Mouse (Mus musculus) T-cell, adult 2 months (primary cell): ENCODE results near the gene Olfr902.
"Not testable (repeated sequence)": the region's sequence is repeated elsewhere in the genome, so short reads cannot be mapped to it uniquely, and the experiment has no call there.

Experiments used
- DNase-seq: peaks from one replicate; pipeline ENCODE4 v3.0.0; 2022; ENCODE audit warnings: low spot score

Gene Olfr902

DNA sequence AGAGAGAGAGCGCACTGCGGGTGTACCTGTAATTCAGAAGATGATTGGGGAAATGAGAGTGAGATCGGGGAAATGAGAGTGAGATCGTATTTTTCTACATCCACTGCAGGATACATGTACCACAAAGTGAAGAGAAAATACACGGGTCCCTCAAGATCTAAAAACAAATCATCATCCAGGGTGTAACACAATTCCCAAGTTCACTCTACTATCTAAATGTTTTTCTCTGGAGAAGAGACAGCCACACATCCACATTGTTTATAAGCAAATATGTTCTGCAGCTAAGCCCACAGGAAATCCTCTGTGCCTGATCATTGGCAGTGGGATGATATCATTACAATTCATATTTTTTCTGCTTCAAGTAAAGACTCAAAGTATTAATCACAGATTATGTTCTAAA is at the start of gene Olfr902:
TSS of gene Olfr902 (plus strand) at position 301 of the 400 bp plus-strand sequence.
- DNase-seq, result no peak

DNA sequence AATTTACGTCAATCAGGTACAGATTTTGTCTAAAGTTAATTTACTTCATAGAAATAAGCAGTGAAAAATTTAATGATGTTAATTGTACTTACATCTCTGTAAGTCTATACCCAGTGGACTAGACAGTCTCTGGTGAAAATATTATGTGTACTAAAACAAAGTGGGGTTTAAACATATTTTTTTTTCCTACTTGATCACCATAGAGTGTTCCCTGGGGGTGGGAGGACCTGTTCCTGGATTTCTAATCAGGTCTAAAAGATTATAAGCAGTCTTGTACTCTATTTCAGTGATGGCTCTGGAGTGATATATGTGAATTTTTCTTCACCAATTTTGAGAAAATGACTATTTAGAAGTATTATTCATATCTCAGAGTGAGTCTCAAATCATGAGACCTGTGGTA is 46.1 kb upstream of the Olfr902 start, which contains the start of gene Olfr147:
TSS of gene Olfr147 (plus strand) at position 301 of the 400 bp plus-strand sequence.
- no peak for DNase-seq

DNA sequence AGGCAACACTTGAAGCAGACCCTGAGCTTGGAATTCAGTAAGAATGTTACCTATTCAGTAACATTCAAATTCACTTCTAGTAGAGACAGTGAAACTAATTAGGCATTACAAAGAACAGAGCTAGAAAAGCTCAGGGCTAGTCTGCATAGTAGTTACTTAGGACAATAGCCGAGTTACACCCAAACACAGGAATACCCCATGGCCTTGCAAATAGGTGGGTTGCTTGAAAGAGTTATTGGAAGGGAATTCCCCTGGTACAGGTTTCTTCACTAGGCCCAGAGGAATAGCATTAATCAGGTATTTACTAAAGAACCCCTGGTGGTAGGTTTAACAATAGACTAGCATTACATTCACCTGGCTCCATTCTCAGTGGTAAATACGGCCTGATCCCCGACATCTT is 40.0 kb upstream of the Olfr902 start:
- DNase-seq, result not testable (repeated sequence)

DNA sequence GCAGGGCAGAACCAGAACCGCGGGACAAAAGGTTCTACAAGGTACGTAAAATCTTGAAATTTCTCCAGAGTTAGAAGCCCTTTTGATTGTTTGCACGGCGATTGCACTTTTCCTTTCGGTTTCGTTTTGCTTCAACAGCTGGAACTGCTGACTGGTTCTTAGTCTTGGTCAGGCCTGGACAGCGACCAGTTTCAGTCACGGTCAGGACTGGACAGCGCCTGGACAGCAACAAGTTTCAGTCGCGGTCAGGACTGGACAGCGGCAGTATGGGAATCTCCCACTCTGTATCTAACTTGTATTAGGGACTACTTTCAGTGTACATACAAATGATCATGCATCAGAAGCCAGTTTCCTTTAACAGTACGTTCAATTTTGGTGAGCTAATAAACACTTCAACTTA is 34.0 kb upstream of the Olfr902 start:
- not testable (repeated sequence) for DNase-seq

DNA sequence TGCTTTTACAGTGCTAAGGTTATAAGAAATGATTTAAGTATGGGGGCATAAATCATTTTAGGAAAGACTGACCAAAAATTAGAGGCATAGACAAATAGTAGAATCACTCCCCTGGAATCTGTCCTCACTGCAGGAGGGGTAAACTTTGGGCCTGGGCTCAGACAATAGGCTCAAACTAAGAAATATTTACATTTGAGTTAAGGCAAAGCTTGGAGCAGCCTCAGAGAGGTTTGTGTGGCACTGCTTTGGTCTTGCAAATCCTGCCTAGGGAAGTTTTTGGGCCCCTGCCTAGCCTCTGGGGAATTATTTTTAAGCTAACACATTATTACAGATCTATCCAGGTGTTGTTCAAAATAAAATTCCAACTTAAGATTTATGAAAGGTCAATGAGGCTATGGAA is 23.7 kb upstream of the Olfr902 start:
- DNase-seq, result no peak

DNA sequence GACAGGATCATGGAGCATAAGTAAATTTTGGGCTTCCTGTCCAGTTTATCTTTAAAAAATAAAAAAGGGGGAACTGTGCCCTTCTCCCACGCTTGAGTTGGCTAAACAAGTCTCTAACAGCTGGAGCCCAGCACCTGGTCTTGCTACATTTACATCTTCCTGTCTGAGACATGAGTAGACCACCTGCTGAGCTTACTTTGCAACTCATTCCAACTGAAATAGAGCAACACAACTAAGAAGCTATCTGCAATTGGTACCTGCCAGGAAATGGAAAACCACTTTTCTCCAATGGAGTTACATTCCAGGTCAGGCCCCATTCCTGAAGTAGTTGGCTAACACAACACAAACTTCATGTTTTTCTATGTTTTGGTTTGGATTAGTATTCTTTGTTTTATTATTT is 20.4 kb upstream of the Olfr902 start:
- DNase-seq, result no peak

DNA sequence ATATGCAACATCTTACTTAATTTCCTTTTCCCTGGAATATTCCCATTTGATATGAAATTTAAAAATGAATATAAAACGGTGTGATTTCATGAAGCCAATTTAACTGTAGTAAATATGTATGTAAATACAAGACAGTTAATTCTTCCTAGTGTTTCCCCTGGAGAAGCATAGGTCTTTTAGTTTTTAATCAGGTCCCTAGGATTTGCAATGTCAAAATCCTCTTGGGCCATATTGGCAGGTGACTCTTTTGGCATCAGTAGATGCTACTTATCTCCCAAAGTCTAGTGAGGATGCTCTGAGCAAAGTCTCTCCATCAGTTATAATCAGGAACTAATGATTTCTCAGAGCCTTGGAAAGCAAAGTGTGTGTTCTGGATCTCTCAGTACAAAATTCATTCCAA is 18.3 kb upstream of the Olfr902 start, which contains the start of gene Olfr901:
TSS of gene Olfr901 (plus strand) at position 301 of the 400 bp plus-strand sequence.
- DNase-seq, result no peak

DNA sequence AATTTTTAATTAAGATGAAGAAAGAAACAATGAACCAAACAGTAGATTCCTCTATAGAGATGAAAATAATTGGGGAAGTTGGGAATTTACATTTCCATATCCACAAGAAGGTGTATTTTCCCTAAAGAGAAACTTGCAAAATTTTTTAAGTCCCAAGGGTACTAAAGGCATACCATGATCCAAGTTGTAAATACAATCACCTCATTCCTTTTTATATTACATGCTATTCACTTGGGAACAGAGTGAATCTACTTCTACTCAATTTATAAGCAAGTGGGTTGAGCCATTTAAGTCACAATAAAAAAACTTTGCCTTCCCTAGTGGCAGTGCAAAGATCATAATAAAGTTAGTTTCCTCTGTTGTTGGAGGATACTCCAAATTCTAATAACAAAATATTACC is 15.4 kb downstream of the Olfr902 start, which contains the start of gene Olfr904:
TSS of gene Olfr904 (plus strand) at position 301 of the 400 bp plus-strand sequence.
- no peak for DNase-seq

DNA sequence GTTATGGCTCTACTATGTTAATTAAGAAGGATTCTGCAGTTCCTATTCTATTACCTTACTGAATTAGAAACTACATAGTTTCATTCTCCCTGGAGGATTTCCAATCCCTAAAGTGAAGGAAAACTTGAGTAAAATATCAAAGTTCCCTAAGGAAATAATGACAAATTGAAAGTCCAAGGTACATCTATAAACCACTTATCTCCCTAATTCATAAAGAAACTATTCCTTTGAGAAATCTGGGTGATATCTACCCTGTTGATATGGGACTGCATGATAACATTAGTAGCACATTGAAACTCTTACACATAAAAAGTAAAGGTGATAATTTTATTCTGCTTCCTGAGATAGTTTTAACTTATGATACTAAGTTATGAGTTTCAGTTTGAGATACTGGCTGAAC is 23.4 kb downstream of the Olfr902 start, which contains the start of gene Olfr905:
TSS of gene Olfr905 (plus strand) at position 301 of the 400 bp plus-strand sequence.
- no peak for DNase-seq

DNA sequence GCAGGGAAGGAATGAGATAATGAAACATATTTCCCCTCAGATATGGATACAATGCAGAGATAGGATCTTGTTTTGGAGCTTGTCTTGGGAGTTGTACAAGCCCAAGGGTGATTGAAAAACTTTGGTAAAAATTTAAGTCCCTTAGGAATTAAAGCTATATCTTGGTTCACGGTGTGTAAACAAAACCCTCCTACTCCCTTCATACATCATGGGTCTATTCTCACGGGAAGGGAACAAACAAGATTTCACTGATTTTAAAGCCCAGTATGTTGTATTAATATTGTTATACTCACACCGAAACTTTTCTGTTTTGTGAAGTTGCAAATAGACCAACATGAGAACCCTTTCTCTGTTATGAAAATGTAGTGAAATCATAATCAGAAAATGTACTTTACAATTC is 39.3 kb downstream of the Olfr902 start, which contains the start of gene Olfr906:
TSS of gene Olfr906 (plus strand) at position 301 of the 400 bp plus-strand sequence.
- DNase-seq, result no peak

DNA sequence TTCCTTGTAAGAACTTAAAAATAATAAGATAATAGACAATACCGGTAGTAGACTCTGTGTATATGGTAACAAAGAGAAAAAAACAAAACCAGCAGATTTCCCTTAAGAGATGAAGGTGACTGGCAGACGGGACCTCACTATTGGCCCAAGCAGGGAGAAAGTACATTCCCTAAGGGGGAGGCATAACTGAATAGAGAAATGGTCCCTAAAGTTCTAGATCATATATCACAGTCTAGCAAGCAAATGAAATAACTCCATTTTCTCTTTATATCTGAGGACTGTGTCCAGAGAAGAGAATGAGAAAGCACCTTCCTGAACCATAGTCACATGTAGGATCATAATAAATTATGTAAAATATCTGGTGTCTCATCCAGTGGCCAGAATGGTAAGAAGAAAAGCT is 48.0 kb downstream of the Olfr902 start, which contains the start of gene Olfr907:
TSS of gene Olfr907 (plus strand) at position 301 of the 400 bp plus-strand sequence.
- no peak for DNase-seq
